Mouse (Mus musculus) small intestine, adult 2 months (tissue): Measurements from ENCODE around the gene Paqr4. TPM values are rescaled to one million over a fixed set of nuclear protein-coding genes. Genes with fewer than 3 reads are reported as not detected.

Experiments
- H3K27ac ChIP-seq: fragments of 200-500 bp; 2 replicates; pipeline ENCODE4 v1.5.1; 2012; ENCODE audit warnings: low read depth, low read length, control low read depth, inconsistent platforms; ENCODE audit not compliant: insufficient read depth
- H3K27me3 ChIP-seq: fragments of 200-500 bp; 2 replicates; pipeline ENCODE4 v1.6.1; 2012; ENCODE audit warnings: mild to moderate bottlenecking, moderate library complexity, low read length, inconsistent platforms; ENCODE audit not compliant: control insufficient read depth, insufficient read depth
- H3K36me3 ChIP-seq: fragments of 200-500 bp; 2 replicates; pipeline ENCODE4 v1.6.1; 2012; ENCODE audit warnings: mild to moderate bottlenecking, low read length, control low read depth, inconsistent platforms; ENCODE audit not compliant: control insufficient read depth, insufficient read depth
- H3K4me1 ChIP-seq: fragments of 200-500 bp; 2 replicates; pipeline ENCODE4 v1.6.1; 2012; ENCODE audit warnings: low read length, inconsistent platforms, mixed read lengths; ENCODE audit not compliant: control insufficient read depth, insufficient read depth, insufficient read length
- H3K4me3 ChIP-seq: fragments of 200-500 bp; 2 replicates; pipeline ENCODE4 v1.5.1; 2012; ENCODE audit warnings: low read depth, mild to moderate bottlenecking, control low read depth, inconsistent platforms, low read length, moderate library complexity
- CTCF ChIP-seq: fragments of 200-500 bp; IDR thresholded peaks from 2 replicates; pipeline ENCODE4 v1.5.1; 2012; ENCODE audit warnings: low read depth, mild to moderate bottlenecking, control low read depth, inconsistent platforms, low read length, moderate library complexity, mixed read lengths; ENCODE audit not compliant: insufficient replicate concordance, insufficient read length; ENCODE audit errors: extremely low read depth
- POLR2A ChIP-seq: fragments of 200-500 bp; IDR thresholded peaks from 2 replicates; pipeline ENCODE4 v1.6.1; 2012; ENCODE audit warnings: low read depth, mild to moderate bottlenecking, control low read depth, inconsistent platforms, low read length, moderate library complexity
- WGBS: fragments of 180-500 bp; shearing (Covaris S2); methylation state at CpG from one replicate; pipeline ENCODE4 v1.1.7; 2018; 5-methylcytosine and 5-hydroxymethylcytosine counted together
- polyA plus RNA-seq: library from polyadenylated mRNA; depleted of rRNA; stranded (reverse); fragments of >200 nt; gene quantifications from 2 replicates; pipeline ENCODE4 v1.2.3, GENCODE M21; 2012

Paqr4 gene
- polyA plus RNA-seq, 1 experiment, result 152 TPM

GRCm38 (mm10) chr17:23770493-23770892 lies 29.8 kb upstream of the Paqr4 start:
- 55% methylated on average over 2 of the region's 2 CpGs for WGBS
- no peak overlapping the region for H3K27ac ChIP-seq
- no peaks in the 10 kb centered on the region for H3K27me3 ChIP-seq
- peaks cover 6% of the 10 kb centered on the region for H3K4me1 ChIP-seq
- no peaks in the 10 kb centered on the region for H3K36me3 ChIP-seq
- H3K4me3 ChIP-seq, result no peak overlapping the region
- TF ChIP-seq POLR2A, result no peak

DNA sequence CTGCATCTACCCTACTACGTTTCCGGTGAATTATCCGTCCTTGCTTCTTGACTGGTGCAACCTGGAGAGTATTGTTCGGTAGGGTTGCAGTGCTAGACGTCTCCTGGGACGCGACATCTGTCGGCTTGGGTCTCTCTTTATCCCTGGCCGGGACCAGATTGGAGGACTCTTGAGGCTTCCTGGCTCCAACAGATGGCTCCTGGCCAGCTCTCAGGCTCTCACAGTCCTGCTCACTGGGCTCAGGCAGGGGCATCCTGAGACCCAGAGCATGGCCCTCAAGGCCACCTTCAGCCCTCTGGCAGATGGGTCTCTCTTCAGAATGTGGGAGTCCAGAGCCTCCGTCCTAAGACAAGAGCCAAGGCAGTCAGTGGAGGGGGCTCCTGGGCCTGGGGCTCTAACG lies 22.3 kb upstream of the Paqr4 start:
- TF ChIP-seq CTCF (no peak), POLR2A (no peak)
- H3K4me3 ChIP-seq, result no peak overlapping the region
- no peak overlapping the region for H3K27ac ChIP-seq
- H3K36me3 ChIP-seq, result peaks cover 5% of the 10 kb centered on the region; the same call in 1 of the 2 replicates
- H3K27me3 ChIP-seq, result no peaks in the 10 kb centered on the region
- peaks cover 16% of the 10 kb centered on the region; the same call in 1 of the 2 replicates for H3K4me1 ChIP-seq
- WGBS, result 90% methylated on average over 11 of the region's 11 CpGs

- no peak overlapping the region for H3K4me3 ChIP-seq
- no peak overlapping the region for H3K27ac ChIP-seq
- H3K4me1 ChIP-seq, result peaks cover 19% of the 10 kb centered on the region; the same call in 1 of the 2 replicates
- whole genome bisulfite sequencing, result 98% methylated on average over 3 of the region's 3 CpGs
- no peaks in the 10 kb centered on the region for H3K27me3 ChIP-seq
- H3K36me3 ChIP-seq, result peaks cover 11% of the 10 kb centered on the region; the same call in 1 of the 2 replicates
- TF ChIP-seq POLR2A (no peak), CTCF (no peak)
These were observed 20.5 kb upstream of the Paqr4 start for GRCm38 (mm10) chr17:23761155-23761554.

DNA sequence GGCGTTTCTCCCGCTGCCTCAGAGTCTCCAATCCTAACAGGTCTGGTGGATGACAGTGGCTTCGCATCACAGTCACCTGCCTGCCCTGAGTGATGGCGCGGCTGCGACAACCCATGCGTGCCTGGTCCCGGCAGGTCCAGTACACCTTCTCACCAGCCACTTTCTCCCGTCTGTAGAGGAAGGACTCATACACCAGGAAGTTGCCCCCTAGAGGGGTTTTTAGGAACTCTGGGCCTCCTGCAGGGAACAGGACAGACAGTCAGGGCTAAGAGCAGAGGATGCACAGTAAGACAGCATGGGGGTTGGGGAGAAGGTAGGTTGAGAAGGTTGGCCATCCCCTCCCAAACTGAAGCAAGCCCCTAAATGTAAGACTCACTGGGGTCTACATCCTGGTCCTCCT lies 19.6 kb upstream of the Paqr4 start:
- 96% methylated on average over 9 of the region's 9 CpGs for WGBS
- peaks cover 13% of the 10 kb centered on the region for H3K36me3 ChIP-seq
- H3K27ac ChIP-seq, result no peak overlapping the region
- peak overlapping the region; percentile 23; the same call in 1 of the 2 replicates for H3K4me3 ChIP-seq
- peaks cover 19% of the 10 kb centered on the region; the same call in 1 of the 2 replicates for H3K4me1 ChIP-seq
- TF ChIP-seq CTCF, result no peak
- no peak for TF ChIP-seq POLR2A
- no peaks in the 10 kb centered on the region for H3K27me3 ChIP-seq

DNA sequence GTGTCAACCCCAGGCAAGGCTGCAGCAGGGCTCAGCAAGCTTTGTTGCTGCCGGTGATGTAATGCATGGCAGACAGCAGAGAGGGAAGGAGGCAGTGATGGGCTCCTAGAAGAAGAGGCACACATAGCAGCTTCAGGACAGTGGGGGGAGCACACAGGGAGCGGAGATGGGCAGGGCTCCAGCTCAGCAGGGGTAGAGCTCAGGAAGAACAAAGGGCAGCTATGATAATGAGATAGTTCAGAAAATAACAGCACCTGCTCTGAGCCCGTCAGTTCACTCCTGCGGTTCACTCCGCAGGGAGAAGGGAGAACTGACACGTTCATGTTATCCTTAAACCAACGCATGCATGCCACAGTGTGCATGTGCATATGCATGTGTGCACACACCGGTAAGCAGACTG lies 18.1 kb upstream of the Paqr4 start:
- TF ChIP-seq CTCF (no peak), POLR2A (peak; percentile 32; the same call in 1 of the 2 replicates)
- H3K4me1 ChIP-seq, result peaks cover 18% of the 10 kb centered on the region; the same call in 1 of the 2 replicates
- peaks cover 13% of the 10 kb centered on the region for H3K36me3 ChIP-seq
- 49% methylated on average over 8 of the region's 8 CpGs for WGBS
- no peaks in the 10 kb centered on the region for H3K27me3 ChIP-seq
- H3K4me3 ChIP-seq, result 0 out of 2 replicates have a peak overlapping the region, but pooled peaks have one; percentile 1
- H3K27ac ChIP-seq, result no peak overlapping the region

GRCm38 (mm10) chr17:23757581-23757980 lies 16.9 kb upstream of the Paqr4 start:
- Histone ChIP-seq H3K27me3 (no peaks in the 10 kb centered on the region), H3K27ac (peak overlapping the region; percentile 47; the same call in 1 of the 2 replicates), H3K36me3 (peaks cover 17% of the 10 kb centered on the region), H3K4me3 (no peak overlapping the region), H3K4me1 (peaks cover 9% of the 10 kb centered on the region; the same call in 1 of the 2 replicates)
- 81% methylated on average over 9 of the region's 9 CpGs for WGBS
- TF ChIP-seq POLR2A (no peak), CTCF (no peak)

- Histone ChIP-seq H3K36me3 (peaks cover 14% of the 10 kb centered on the region), H3K27me3 (no peaks in the 10 kb centered on the region), H3K4me1 (peaks cover 7% of the 10 kb centered on the region; the same call in 1 of the 2 replicates), H3K27ac (no peak overlapping the region), H3K4me3 (no peak overlapping the region)
- TF ChIP-seq CTCF, result no peak
- TF ChIP-seq POLR2A, result no peak
- WGBS, result 83% methylated on average over 13 of the region's 13 CpGs
These were observed 15.0 kb upstream of the Paqr4 start for GRCm38 (mm10) chr17:23755689-23756088.

DNA sequence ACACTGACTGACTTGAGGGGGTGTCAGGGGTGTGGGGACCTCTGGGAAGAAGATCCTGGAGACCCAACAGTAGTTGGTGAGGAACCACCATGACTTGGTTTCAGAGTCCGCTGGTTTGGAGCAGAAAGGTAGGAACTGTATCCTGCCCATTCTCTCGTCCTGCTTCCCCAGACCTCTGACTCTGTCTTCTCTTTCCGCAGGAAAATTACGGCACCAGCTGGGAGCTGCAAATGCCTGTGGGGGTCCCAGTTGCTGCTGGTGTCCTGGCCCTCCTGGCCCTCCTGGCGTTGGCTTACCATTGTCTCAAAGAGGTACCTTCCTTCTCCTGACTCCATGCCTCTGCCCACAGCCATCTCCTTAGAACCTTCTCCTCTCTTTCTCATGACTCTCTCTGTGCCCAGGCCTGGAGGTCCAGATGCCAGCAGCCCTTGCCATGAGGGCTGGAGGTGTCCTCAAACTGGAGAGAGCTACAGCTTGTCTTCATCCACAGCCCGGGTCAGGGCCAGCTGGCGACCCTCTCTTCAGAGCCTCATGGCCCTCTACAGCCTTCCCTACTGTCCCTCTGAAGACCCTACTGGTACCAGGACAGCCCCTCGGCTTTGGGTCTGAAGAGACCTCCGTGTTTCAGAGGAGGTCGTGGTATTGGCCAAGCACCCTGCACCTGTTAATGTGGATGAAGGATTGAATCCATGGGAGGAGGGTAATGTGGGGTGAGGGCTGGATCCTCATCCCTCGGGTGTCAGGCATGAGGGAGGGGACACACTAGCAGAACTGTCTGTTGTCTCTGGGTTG lies 8.9 kb upstream of the Paqr4 start:
- Histone ChIP-seq H3K4me3 (peak overlapping the region; percentile 58), H3K36me3 (peaks cover 5% of the 10 kb centered on the region), H3K27me3 (peaks cover 11% of the 10 kb centered on the region; the same call in 1 of the 2 replicates), H3K27ac (peak overlapping the region; percentile 48), H3K4me1 (peaks cover 24% of the 10 kb centered on the region)
- TF ChIP-seq POLR2A, result no peak
- no peak for TF ChIP-seq CTCF
- 82% methylated on average over 11 of the region's 11 CpGs for WGBS
